ENCODE assay signal across 8 mouse cellular contexts in the genomic region with DNA sequence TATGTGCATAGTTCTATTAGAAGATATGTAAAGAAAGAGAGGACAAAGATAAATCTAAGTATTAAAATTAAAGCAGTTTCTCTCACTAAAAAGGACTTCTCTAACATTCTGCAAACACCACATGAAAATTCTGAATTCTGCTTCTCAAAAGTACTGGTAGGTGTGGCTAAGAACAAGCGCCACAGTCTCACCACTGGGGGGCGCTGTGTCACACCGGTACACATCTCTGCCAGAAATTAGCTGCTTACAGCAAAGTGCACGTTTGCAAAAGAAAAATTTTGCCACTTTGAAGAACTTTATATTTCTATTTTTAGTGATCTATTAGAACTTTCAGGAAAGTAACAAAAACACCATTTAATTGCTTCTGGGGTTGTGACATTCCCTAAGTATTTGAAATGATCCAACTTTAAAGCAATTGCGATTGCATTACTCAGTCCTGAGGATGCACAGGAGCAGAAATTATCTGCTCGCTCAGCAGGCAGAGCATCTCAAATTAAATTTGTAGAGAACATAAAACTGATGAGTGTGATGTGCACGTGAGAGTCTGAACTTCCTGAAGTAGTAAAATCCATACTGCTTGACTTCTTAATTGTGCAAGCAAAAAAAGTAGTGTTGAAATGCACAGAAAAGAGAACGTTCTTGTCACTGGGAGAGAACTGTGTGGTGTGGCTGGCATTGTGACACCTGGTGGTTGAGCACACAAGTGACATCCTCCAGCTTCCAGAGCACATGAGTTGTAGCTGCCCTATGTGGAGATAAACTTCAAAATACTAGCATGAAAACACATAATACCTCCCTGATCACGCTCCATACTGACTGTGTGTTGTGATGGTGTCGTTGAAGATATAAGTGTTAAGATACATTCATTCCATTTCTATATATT. TPM values are rescaled to one million over a fixed set of nuclear protein-coding genes. Genes with fewer than 3 reads are reported as not detected.
DNase-seq lines count a peak whose midpoint lies in the region; ATAC-seq lines count a peak whose summit lies in the region.

No protein-coding gene starts in this region.

- H3K4me1 ChIP-seq in heart, embryonic 12.5 days (replicated peaks): no peaks in the 10 kb centered on the region
- H3K4me1 ChIP-seq in intestine, embryonic 16.5 days (ENCODE audit: control insufficient read depth, insufficient read depth, low read length): no peaks in the 10 kb centered on the region; the same call in 1 of the 2 replicates
- H3K4me1 ChIP-seq in limb, embryonic 11.5 days (ENCODE audit: control insufficient read depth, insufficient read depth, low read length): no peaks in the 10 kb centered on the region
- 0 out of 2 replicates have a peak, but pooled peaks cover 2% of the 10 kb centered on the region for H3K4me1 ChIP-seq in midbrain, embryonic 15.5 days

- H3K36me3 ChIP-seq in heart, embryonic 12.5 days: no peaks in the 10 kb centered on the region
- no peaks in the 10 kb centered on the region for H3K36me3 ChIP-seq in intestine, embryonic 16.5 days (ENCODE audit: control insufficient read depth, insufficient read depth, low read length)
- H3K36me3 ChIP-seq in limb, embryonic 11.5 days (ENCODE audit: control insufficient read depth, insufficient read depth, low read length): no peaks in the 10 kb centered on the region
- H3K36me3 ChIP-seq in midbrain, embryonic 15.5 days (replicated peaks): no peaks in the 10 kb centered on the region

- no peak overlapping the region for H3K4me2 ChIP-seq in heart, embryonic 12.5 days
- no peak overlapping the region for H3K4me2 ChIP-seq in intestine, embryonic 16.5 days (ENCODE audit: low read depth, low read length)
- no peak overlapping the region for H3K4me2 ChIP-seq in limb, embryonic 11.5 days (ENCODE audit: low read depth, severe bottlenecking)
- peak overlapping the region; percentile 25; the same call in 1 of the 2 replicates for H3K4me2 ChIP-seq in midbrain, embryonic 15.5 days

- peak; percentile 89 for DNase-seq in heart, adult 11 months
- DNase-seq in cerebellum, postnatal 36 days: peak; percentile 74 to 78
- peak; percentile 80 for DNase-seq in gastrocnemius, postnatal 10 days
- DNase-seq in limb, embryonic 11.5 days (ENCODE audit: low spot score): peak; percentile 89
- DNase-seq in spleen, adult 12 weeks (ENCODE audit: low spot score): peak; percentile 53

- no peaks in the 10 kb centered on the region for H3K9me3 ChIP-seq in heart, embryonic 12.5 days (replicated peaks)
- no peaks in the 10 kb centered on the region for H3K9me3 ChIP-seq in intestine, embryonic 16.5 days (ENCODE audit: control insufficient read depth, low read length)
- no peaks in the 10 kb centered on the region for H3K9me3 ChIP-seq in limb, embryonic 11.5 days (ENCODE audit: control insufficient read depth, low read length)
- no peaks in the 10 kb centered on the region for H3K9me3 ChIP-seq in midbrain, embryonic 15.5 days

- H3K4me3 ChIP-seq in heart, embryonic 12.5 days: no peak overlapping the region
- H3K4me3 ChIP-seq in intestine, embryonic 16.5 days (ENCODE audit: low read length): no peak overlapping the region
- H3K4me3 ChIP-seq in limb, embryonic 11.5 days (ENCODE audit: low read depth, low read length): no peak overlapping the region
- H3K4me3 ChIP-seq in midbrain, embryonic 15.5 days: no peak overlapping the region

- no peak overlapping the region for H3K9ac ChIP-seq in heart, embryonic 12.5 days
- no peak overlapping the region for H3K9ac ChIP-seq in intestine, embryonic 16.5 days (ENCODE audit: low read depth, low read length)
- H3K9ac ChIP-seq in limb, embryonic 11.5 days (ENCODE audit: low read length): no peak overlapping the region
- no peak overlapping the region for H3K9ac ChIP-seq in midbrain, embryonic 15.5 days

- H3K27me3 ChIP-seq in heart, embryonic 12.5 days (replicated peaks): no peaks in the 10 kb centered on the region
- H3K27me3 ChIP-seq in intestine, embryonic 16.5 days (replicated peaks; ENCODE audit: control insufficient read depth, insufficient read depth, low read length): no peaks in the 10 kb centered on the region
- no peaks in the 10 kb centered on the region for H3K27me3 ChIP-seq in limb, embryonic 11.5 days (ENCODE audit: control insufficient read depth, insufficient read depth, low read length)
- no peaks in the 10 kb centered on the region for H3K27me3 ChIP-seq in midbrain, embryonic 15.5 days (replicated peaks)

- ATAC-seq in heart, embryonic 12.5 days (ENCODE audit: insufficient number of reproducible peaks, low FRiP score): no peak
- 0 out of 2 replicates have a peak, but pooled peaks have one; percentile 46 for ATAC-seq in intestine, embryonic 16.5 days
- no peak for ATAC-seq in limb, embryonic 11.5 days (ENCODE audit: insufficient number of reproducible peaks, low FRiP score, low TSS enrichment, low read depth)
- peak; percentile 71; the same call in 1 of the 2 replicates for ATAC-seq in midbrain, embryonic 15.5 days (replicated peaks)

- no peak overlapping the region for H3K27ac ChIP-seq in heart, embryonic 12.5 days (ENCODE audit: poor library complexity, severe bottlenecking)
- H3K27ac ChIP-seq in intestine, embryonic 16.5 days (ENCODE audit: low read length): no peak overlapping the region
- no peak overlapping the region for H3K27ac ChIP-seq in limb, embryonic 11.5 days (replicated peaks; ENCODE audit: low read depth, low read length)
- H3K27ac ChIP-seq in midbrain, embryonic 15.5 days: no peak overlapping the region

- 29% methylated on average over 10 of the region's 10 CpGs for WGBS in heart, embryonic 12.5 days
- WGBS in intestine, embryonic 16.5 days: 28% methylated on average over 10 of the region's 10 CpGs
- WGBS in limb, embryonic 11.5 days: 32% methylated on average over 10 of the region's 10 CpGs
- 33% methylated on average over 10 of the region's 10 CpGs for whole genome bisulfite sequencing in midbrain, embryonic 15.5 days

RNA-seq across cellular contexts. Expression of a gene that starts 18.8 kb away (rescaled TPM):
- polyA plus RNA-seq in heart, embryonic 12.5 days (2016; fragmentation: Nextera tagmentation; extraction: Ambion mirVana): 120 and 124 TPM in 2 replicates
- 10 to 100 TPM; 57.6 to 67.6 TPM for total RNA-seq in gastrocnemius, postnatal 10 days (2021)
- polyA plus RNA-seq in intestine, embryonic 16.5 days (2015; fragmentation: Nextera tagmentation; extraction: Ambion mirVana): 99.0 and 113 TPM in 2 replicates
- polyA plus RNA-seq in limb, embryonic 11.5 days (2014; fragmentation: Nextera tagmentation; extraction: Ambion mirVana): 164 and 171 TPM in 2 replicates
- 153 and 175 TPM in 2 replicates for polyA plus RNA-seq in midbrain, embryonic 15.5 days (2015; fragmentation: Nextera tagmentation; extraction: Ambion mirVana)

Comparison
In these comparisons a context has a peak if more than half of its experiments do, and no peak if none do; other contexts are left out.
1. ATAC-seq: peak in intestine, embryonic 16.5 days (single experiment) and midbrain, embryonic 15.5 days (single experiment); none in heart, embryonic 12.5 days (single experiment) and limb, embryonic 11.5 days (single experiment).
2. Peak in every context shown above with its lines, with median percentiles within 50 percentile points of each other: DNase-seq.